Mouse (Mus musculus) thymus, postnatal 4 days (tissue): ENCODE results near the gene Ipp.

Experiments used
- DNase-seq: peaks from one replicate; pipeline ENCODE4 v3.0.0; 2021

Ipp gene

GRCm38 (mm10) chr4:116558151-116558882 is 51.0 kb downstream of the Ipp start:
- no peak for DNase-seq
